Mouse (Mus musculus): ENCODE data around the gene Slamf7. TPM values are rescaled to one million over a fixed set of nuclear protein-coding genes. Genes with fewer than 3 reads are reported as not detected.

Slamf7 gene
- polyA plus RNA-seq, 1 experiment from 2014 or later = not detected

- Histone ChIP-seq H3K36me3 (no peaks in the 10 kb centered on the region), H3K4me1 (replicated peaks) (no peaks in the 10 kb centered on the region), H3K4me2 (no peak overlapping the region), H3K4me3 (no peak overlapping the region), H3K9ac (no peak overlapping the region), H3K27ac (no peak overlapping the region), H3K9me3 (no peaks in the 10 kb centered on the region), H3K27me3 (no peaks in the 10 kb centered on the region)
- WGBS = 87% methylated on average over 3 of the region's 3 CpGs
- ATAC-seq (ENCODE audit: low FRiP score) = no peak
These were observed 48.1 kb downstream of the Slamf7 start for GRCm38 (mm10) chr1:171604686-171605085.

GRCm38 (mm10) chr1:171584584-171584983, 68.3 kb downstream of the Slamf7 start:
- 83% methylated on average over 2 of the region's 2 CpGs for WGBS
- Histone ChIP-seq H3K9ac (no peak overlapping the region), H3K27ac (no peak overlapping the region), H3K4me3 (no peak overlapping the region), H3K4me1 (replicated peaks) (no peaks in the 10 kb centered on the region), H3K4me2 (no peak overlapping the region), H3K36me3 (no peaks in the 10 kb centered on the region), H3K27me3 (no peaks in the 10 kb centered on the region), H3K9me3 (no peaks in the 10 kb centered on the region)
- ATAC-seq (ENCODE audit: low FRiP score) = no peak

Small RNA genes within 50 kb of the gene (microRNA-seq; reads per million reads assigned to microRNA genes)
- gene Mir7683 = not detected

Other genes starting within 250 kb of the Slamf7 start
- gene Usf1, start 241.7 kb downstream of the Slamf7 start, polyA plus RNA-seq (2015; fragmentation: Nextera tagmentation; extraction: Ambion mirVana) = 202 and 209 TPM in 2 replicates
- gene Tstd1, start 234.2 kb downstream of the Slamf7 start, polyA plus RNA-seq (2015; fragmentation: Nextera tagmentation; extraction: Ambion mirVana) = 10.0 and 11.7 TPM in 2 replicates
- gene F11r, start 215.5 kb downstream of the Slamf7 start, polyA plus RNA-seq (2015; fragmentation: Nextera tagmentation; extraction: Ambion mirVana) = 12.2 and 13.3 TPM in 2 replicates
- gene Alyref2, start 149.6 kb downstream of the Slamf7 start, polyA plus RNA-seq (2015; fragmentation: Nextera tagmentation; extraction: Ambion mirVana) = 32.0 and 34.5 TPM in 2 replicates
- not detected in 2 replicates for gene Itln1, start 117.7 kb downstream of the Slamf7 start, polyA plus RNA-seq (2015; fragmentation: Nextera tagmentation; extraction: Ambion mirVana)
- gene Cd244a, start 93.8 kb downstream of the Slamf7 start, polyA plus RNA-seq (2015; fragmentation: Nextera tagmentation; extraction: Ambion mirVana) = 0.04 TPM in 1 of 2 replicates, not detected in the other
- gene Ly9, start 45.6 kb downstream of the Slamf7 start, polyA plus RNA-seq (2015; fragmentation: Nextera tagmentation; extraction: Ambion mirVana) = 0.16 TPM in 1 of 2 replicates, not detected in the other
- gene Cd48, start 29.0 kb upstream of the Slamf7 start, polyA plus RNA-seq (2015; fragmentation: Nextera tagmentation; extraction: Ambion mirVana) = 1.1 and 1.2 TPM in 2 replicates
- gene Slamf1, start 114.1 kb upstream of the Slamf7 start, polyA plus RNA-seq (2015; fragmentation: Nextera tagmentation; extraction: Ambion mirVana) = 0.12 and 0.40 TPM in 2 replicates
- 0.89 and 1.1 TPM in 2 replicates for gene Cd84, start 186.7 kb upstream of the Slamf7 start, polyA plus RNA-seq (2015; fragmentation: Nextera tagmentation; extraction: Ambion mirVana)
- not detected in 2 replicates for gene Gm10521, start 242.6 kb upstream of the Slamf7 start, polyA plus RNA-seq (2015; fragmentation: Nextera tagmentation; extraction: Ambion mirVana)

All from hindbrain, embryonic 13.5 days (tissue).